Mouse (Mus musculus): Measurements from ENCODE around the gene Zbtb16. TPM values are rescaled to one million over a fixed set of nuclear protein-coding genes. Genes with fewer than 3 reads are reported as not detected.

The Zbtb16 gene
- polyA plus RNA-seq, 1 experiment = 0.02 TPM

DNA sequence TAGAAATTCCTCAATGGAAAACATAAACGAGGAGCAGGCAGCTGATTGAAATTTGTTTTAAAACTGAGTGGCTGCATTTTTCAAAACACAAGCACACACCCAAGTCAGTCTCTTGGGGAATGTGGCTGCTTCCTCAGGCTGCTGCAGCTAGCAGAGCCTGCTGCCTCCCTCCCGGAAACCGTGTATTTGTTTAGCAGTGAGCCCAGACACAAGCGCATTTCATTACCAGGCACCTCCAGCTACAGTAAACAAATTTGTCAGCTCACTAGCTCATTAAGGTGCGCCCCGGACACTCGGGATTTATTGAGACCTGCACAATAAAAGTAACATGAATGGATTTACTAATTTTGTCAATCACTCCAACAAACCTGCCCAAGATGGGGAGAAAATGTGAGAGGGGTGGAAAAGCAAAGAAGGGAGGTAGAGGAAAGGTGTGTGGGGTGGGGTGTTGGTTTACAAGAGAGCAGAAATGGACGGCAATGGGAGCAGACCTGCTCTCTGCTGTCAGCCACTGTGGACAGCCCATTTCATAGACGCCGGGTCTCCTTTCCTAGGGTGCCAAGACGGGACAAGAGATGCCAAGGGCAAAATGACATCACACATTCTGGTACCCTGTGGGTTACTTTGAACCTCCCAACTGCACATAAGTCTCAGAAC lies 161.5 kb downstream of the Zbtb16 start:
- Histone ChIP-seq H3K4me1 (ENCODE audit: control insufficient read depth) (no peaks in the 10 kb centered on the region), H3K36me3 (ENCODE audit: control insufficient read depth) (no peaks in the 10 kb centered on the region), H3K4me3 (replicated peaks) (no peak overlapping the region), H3K27me3 (ENCODE audit: control insufficient read depth) (no peaks in the 10 kb centered on the region; the same call in 1 of the 2 replicates), H3K9me3 (ENCODE audit: control insufficient read depth, low read length) (no peaks in the 10 kb centered on the region)
- TF ChIP-seq TAL1 (IDR thresholded peaks at IDR 0.05; ENCODE audit: low read length) = no peak
- TF ChIP-seq GATA1 (IDR thresholded peaks at IDR 0.05; ENCODE audit: low read length) = no peak

DNA sequence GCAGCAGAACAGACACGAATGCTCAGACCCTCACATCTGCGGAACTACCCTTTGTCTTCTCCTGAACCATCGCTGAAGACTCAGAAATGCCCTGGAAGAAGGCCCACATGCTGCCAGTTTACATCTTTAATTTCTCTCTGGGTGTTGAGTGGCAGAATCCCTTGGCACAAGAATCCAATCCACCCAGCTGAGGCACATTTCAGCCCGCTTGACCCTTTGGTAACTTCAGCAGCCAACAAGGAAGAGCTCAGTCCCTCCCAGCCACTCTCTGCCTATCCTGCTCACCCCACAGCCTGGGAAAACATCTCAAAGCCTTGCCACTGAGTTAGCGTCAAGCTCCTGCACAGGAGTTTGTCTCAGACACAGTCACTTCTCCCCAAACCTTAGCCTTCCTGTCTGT lies 162.2 kb downstream of the Zbtb16 start:
- H3K27me3 ChIP-seq (ENCODE audit: control insufficient read depth) = no peaks in the 10 kb centered on the region; the same call in 1 of the 2 replicates
- H3K9me3 ChIP-seq (ENCODE audit: control insufficient read depth, low read length) = no peaks in the 10 kb centered on the region
- H3K36me3 ChIP-seq (ENCODE audit: control insufficient read depth) = no peaks in the 10 kb centered on the region
- no peaks in the 10 kb centered on the region for H3K4me1 ChIP-seq (ENCODE audit: control insufficient read depth)
- no peak for TF ChIP-seq GATA1 (IDR thresholded peaks at IDR 0.05; ENCODE audit: low read length)
- TF ChIP-seq TAL1 (IDR thresholded peaks at IDR 0.05; ENCODE audit: low read length) = no peak
- H3K4me3 ChIP-seq (replicated peaks) = no peak overlapping the region

- Histone ChIP-seq H3K36me3 (ENCODE audit: control insufficient read depth) (no peaks in the 10 kb centered on the region), H3K27me3 (ENCODE audit: control insufficient read depth) (no peaks in the 10 kb centered on the region; the same call in 1 of the 2 replicates), H3K9me3 (ENCODE audit: control insufficient read depth, low read length) (no peaks in the 10 kb centered on the region), H3K4me1 (ENCODE audit: control insufficient read depth) (no peaks in the 10 kb centered on the region), H3K4me3 (replicated peaks) (no peak overlapping the region)
- TF ChIP-seq GATA1 (IDR thresholded peaks at IDR 0.05; ENCODE audit: low read length) (no peak), TAL1 (IDR thresholded peaks at IDR 0.05; ENCODE audit: low read length) (no peak)
These were observed 162.8 kb downstream of the Zbtb16 start for GRCm38 (mm10) chr9:48673213-48673612.

- TF ChIP-seq GATA1 (IDR thresholded peaks at IDR 0.05; ENCODE audit: low read length) = no peak
- no peak for TF ChIP-seq TAL1 (IDR thresholded peaks at IDR 0.05; ENCODE audit: low read length)
- Histone ChIP-seq H3K4me3 (replicated peaks) (no peak overlapping the region), H3K4me1 (ENCODE audit: control insufficient read depth) (no peaks in the 10 kb centered on the region), H3K27me3 (ENCODE audit: control insufficient read depth) (no peaks in the 10 kb centered on the region; the same call in 1 of the 2 replicates), H3K36me3 (ENCODE audit: control insufficient read depth) (no peaks in the 10 kb centered on the region), H3K9me3 (ENCODE audit: control insufficient read depth, low read length) (no peaks in the 10 kb centered on the region)
These were observed 164.2 kb downstream of the Zbtb16 start for GRCm38 (mm10) chr9:48671841-48672240.

- H3K27me3 ChIP-seq (ENCODE audit: control insufficient read depth) = no peaks in the 10 kb centered on the region; the same call in 1 of the 2 replicates
- H3K36me3 ChIP-seq (ENCODE audit: control insufficient read depth) = no peaks in the 10 kb centered on the region
- H3K4me3 ChIP-seq (replicated peaks) = no peak overlapping the region
- TF ChIP-seq GATA1 (IDR thresholded peaks at IDR 0.05; ENCODE audit: low read length) (no peak), TAL1 (IDR thresholded peaks at IDR 0.05; ENCODE audit: low read length) (no peak)
- no peaks in the 10 kb centered on the region for H3K4me1 ChIP-seq (ENCODE audit: control insufficient read depth)
- H3K9me3 ChIP-seq (ENCODE audit: control insufficient read depth, low read length) = no peaks in the 10 kb centered on the region
These were observed 165.9 kb downstream of the Zbtb16 start for GRCm38 (mm10) chr9:48670156-48670555.

GRCm38 (mm10) chr9:48669672-48670071 lies 166.3 kb downstream of the Zbtb16 start:
- H3K36me3 ChIP-seq (ENCODE audit: control insufficient read depth) = no peaks in the 10 kb centered on the region
- TF ChIP-seq GATA1 (IDR thresholded peaks at IDR 0.05; ENCODE audit: low read length) = no peak
- no peak for TF ChIP-seq TAL1 (IDR thresholded peaks at IDR 0.05; ENCODE audit: low read length)

GRCm38 (mm10) chr9:48666702-48667101 lies 169.3 kb downstream of the Zbtb16 start:
- Histone ChIP-seq H3K4me3 (replicated peaks) (no peak overlapping the region), H3K4me1 (ENCODE audit: control insufficient read depth) (peaks cover 10% of the 10 kb centered on the region), H3K9me3 (ENCODE audit: control insufficient read depth, low read length) (no peaks in the 10 kb centered on the region), H3K36me3 (ENCODE audit: control insufficient read depth) (no peaks in the 10 kb centered on the region), H3K27me3 (ENCODE audit: control insufficient read depth) (peaks cover 2% of the 10 kb centered on the region; the same call in 1 of the 2 replicates)
- TF ChIP-seq GATA1 (IDR thresholded peaks at IDR 0.05; ENCODE audit: low read length) (no peak), TAL1 (IDR thresholded peaks at IDR 0.05; ENCODE audit: low read length) (no peak)

More at GRCm38 (mm10) chr9:48669672-48670071, 166.3 kb downstream of the Zbtb16 start:
- Histone ChIP-seq H3K27me3 (ENCODE audit: control insufficient read depth) (no peaks in the 10 kb centered on the region; the same call in 1 of the 2 replicates), H3K9me3 (ENCODE audit: control insufficient read depth, low read length) (no peaks in the 10 kb centered on the region), H3K4me1 (ENCODE audit: control insufficient read depth) (no peaks in the 10 kb centered on the region), H3K4me3 (replicated peaks) (no peak overlapping the region)

DNA sequence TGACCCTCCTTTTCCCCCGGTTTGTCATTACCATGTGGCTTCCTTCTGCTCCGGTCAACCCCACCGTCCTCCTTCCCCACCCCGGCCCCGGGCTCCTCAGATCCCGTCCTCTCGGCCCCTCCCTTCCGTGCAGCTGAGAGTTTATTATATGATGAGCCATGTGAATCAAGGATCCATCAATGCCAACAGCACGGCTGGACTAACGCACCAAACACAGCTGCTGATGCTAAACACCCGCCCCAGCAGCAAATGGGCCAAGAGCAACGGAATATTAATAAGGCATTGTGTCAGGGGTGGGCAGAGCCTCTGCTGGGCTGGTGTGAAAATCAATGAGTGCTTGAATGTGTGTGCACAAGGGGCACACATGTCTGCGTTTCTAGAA lies 173.0 kb downstream of the Zbtb16 start:
- no peak for TF ChIP-seq TAL1 (IDR thresholded peaks at IDR 0.05; ENCODE audit: low read length)
- TF ChIP-seq GATA1 (IDR thresholded peaks at IDR 0.05; ENCODE audit: low read length) = no peak
- H3K27me3 ChIP-seq (ENCODE audit: control insufficient read depth) = peaks cover 2% of the 10 kb centered on the region; the same call in 1 of the 2 replicates
- no peak overlapping the region for H3K4me3 ChIP-seq (replicated peaks)
- peaks cover 10% of the 10 kb centered on the region for H3K4me1 ChIP-seq (ENCODE audit: control insufficient read depth)
- H3K36me3 ChIP-seq (ENCODE audit: control insufficient read depth) = no peaks in the 10 kb centered on the region
- peaks cover 3% of the 10 kb centered on the region; the same call in 1 of the 2 replicates for H3K9me3 ChIP-seq (ENCODE audit: control insufficient read depth, low read length)

DNA sequence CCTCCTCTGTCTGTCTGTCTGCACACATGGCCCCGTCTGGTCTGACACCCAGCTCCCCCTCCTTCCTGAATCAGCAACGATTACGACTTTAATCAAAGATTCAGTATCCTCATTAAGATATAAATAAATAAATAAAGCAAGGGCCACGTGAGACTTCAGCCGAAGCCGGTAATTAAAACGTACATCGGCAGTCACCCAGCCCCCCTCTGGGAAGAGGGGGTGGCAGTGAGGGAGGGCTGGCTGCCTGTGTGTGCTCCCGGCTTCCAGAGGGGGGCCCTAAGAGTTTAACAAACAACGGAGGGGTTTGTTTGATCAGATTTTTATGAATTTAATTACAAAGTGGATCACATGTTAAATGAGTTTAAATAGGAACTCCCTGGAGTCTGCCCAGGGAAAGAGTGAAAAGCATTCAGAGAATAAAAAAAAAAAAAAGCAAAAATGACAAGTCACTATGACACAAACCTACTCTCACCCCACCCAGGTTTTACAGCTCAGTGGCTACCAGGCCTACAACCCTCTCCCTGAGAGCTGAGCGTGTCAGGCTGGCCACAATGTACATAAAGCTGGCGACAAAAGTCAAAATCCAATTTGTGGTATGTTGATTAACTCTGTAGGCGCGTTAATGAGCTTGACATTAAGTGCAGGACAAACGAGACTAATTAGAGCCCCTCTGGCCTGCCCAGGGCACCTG lies 173.5 kb downstream of the Zbtb16 start:
- Histone ChIP-seq H3K4me3 (replicated peaks) (no peak overlapping the region), H3K27me3 (ENCODE audit: control insufficient read depth) (peaks cover 2% of the 10 kb centered on the region; the same call in 1 of the 2 replicates), H3K4me1 (ENCODE audit: control insufficient read depth) (peaks cover 10% of the 10 kb centered on the region), H3K9me3 (ENCODE audit: control insufficient read depth, low read length) (peaks cover 3% of the 10 kb centered on the region; the same call in 1 of the 2 replicates), H3K36me3 (ENCODE audit: control insufficient read depth) (no peaks in the 10 kb centered on the region)
- TF ChIP-seq GATA1 (IDR thresholded peaks at IDR 0.05; ENCODE audit: low read length) = no peak
- TF ChIP-seq TAL1 (IDR thresholded peaks at IDR 0.05; ENCODE audit: low read length) = no peak
